In genomic region chr5:34515096-34515495, GRCm38 (mm10) we compare ENCODE assay signal across 22 mouse cellular contexts.
"Had no signal": no experiment of that assay in that cellular context is flagged by ENCODE, and none has a peak within 500 bp of the region (broad histone marks: within the 10 kb centered on the region; RNA-seq: fewer than 3 reads in every experiment).

No protein-coding gene starts in this region.

- H3K27ac ChIP-seq: heart, embryonic 13.5 days; heart, embryonic 15.5 days; hindbrain, embryonic 13.5 days; hindbrain, embryonic 15.5 days; hindbrain, postnatal 0 days; kidney, embryonic 15.5 days; kidney, postnatal 0 days; limb, embryonic 10.5 days; limb, embryonic 12.5 days had no signal

- H3K9me3 ChIP-seq: heart, embryonic 13.5 days; heart, embryonic 15.5 days; hindbrain, embryonic 13.5 days; hindbrain, embryonic 15.5 days; kidney, embryonic 15.5 days; limb, embryonic 10.5 days; limb, embryonic 12.5 days had no signal

- H3K27me3 ChIP-seq: heart, embryonic 13.5 days; heart, embryonic 15.5 days; kidney, embryonic 15.5 days had no signal

- H3K4me3 ChIP-seq: hindbrain, embryonic 13.5 days; hindbrain, embryonic 15.5 days had no signal

- H3K9ac ChIP-seq: heart, embryonic 15.5 days; hindbrain, embryonic 13.5 days; hindbrain, embryonic 15.5 days; limb, embryonic 12.5 days had no signal

- H3K36me3 ChIP-seq: heart, embryonic 13.5 days; heart, embryonic 15.5 days; hindbrain, embryonic 13.5 days; hindbrain, embryonic 15.5 days; kidney, embryonic 15.5 days; limb, embryonic 10.5 days; limb, embryonic 12.5 days had no signal

- DNase-seq: gastrocnemius, postnatal 25 days; heart, adult 18-20 months; heart, postnatal 14 days; heart, postnatal 36 days; kidney, adult 11 months; kidney, adult 2 months; kidney, adult 9 months; kidney, postnatal 14 days; kidney, postnatal 36 days; layer of hippocampus, adult 9-11 months; layer of hippocampus, postnatal 36 days; liver had no signal

- ATAC-seq: hindbrain, postnatal 0 days; intestine, embryonic 16.5 days had no signal
